Mouse (Mus musculus) bone marrow, adult 2 months (tissue): ENCODE measurements around the gene Nfkbia.

ENCODE experiments used
- CTCF ChIP-seq: fragments of 200-500 bp; IDR thresholded peaks from 2 replicates; pipeline ENCODE4 v1.5.1; 2011; ENCODE audit warnings: low read length, control low read depth; ENCODE audit not compliant: control insufficient read depth, insufficient read depth
- POLR2A ChIP-seq: fragments of 200-500 bp; IDR thresholded peaks from 2 replicates; pipeline ENCODE4 v1.6.1; 2011; ENCODE audit warnings: low read depth, mild to moderate bottlenecking, control low read depth, low read length, borderline replicate concordance; ENCODE audit not compliant: control insufficient read depth

- TF ChIP-seq CTCF (no peak), POLR2A (no peak)
These were observed 3.6 kb downstream of the Nfkbia start for GRCm38 (mm10) chr12:55488661-55489447.
